Mouse (Mus musculus) liver, embryonic 11.5 days (tissue): Measurements from ENCODE around the gene C1qtnf5. TPM values are rescaled to one million over a fixed set of nuclear protein-coding genes. Genes with fewer than 3 reads are reported as not detected.

Experiments used
- ATAC-seq: fragments of 200-750 bp; cut with Nextera tagmentation; replicated peaks from 2 replicates; pipeline ENCODE4 v1.8.0; 2017; ENCODE audit warnings: moderate number of reproducible peaks, mild to moderate bottlenecking, moderate TSS enrichment, moderate library complexity; ENCODE audit not compliant: low FRiP score
- DNase-seq: peaks from one replicate; pipeline ENCODE4 v3.0.0-alpha.2; 2017; ENCODE audit warnings: low spot score
- H3K27ac ChIP-seq: fragments of 300-500 bp; sonication (generic); 2 replicates; pipeline ENCODE4 v1.5.1; 2014; ENCODE audit warnings: mild to moderate bottlenecking, low read depth, low read length, control low read depth
- H3K27me3 ChIP-seq: fragments of 300-500 bp; sonication (generic); replicated peaks from 2 replicates; pipeline ENCODE4 v1.6.1; 2014; ENCODE audit warnings: low read length, mixed read lengths; ENCODE audit not compliant: control insufficient read depth, insufficient read depth
- H3K36me3 ChIP-seq: fragments of 300-500 bp; sonication (generic); 2 replicates; pipeline ENCODE4 v1.6.1; 2014; ENCODE audit warnings: mild to moderate bottlenecking, low read length, moderate library complexity, mixed read lengths; ENCODE audit not compliant: control insufficient read depth, insufficient read depth
- H3K4me1 ChIP-seq: fragments of 300-500 bp; sonication (generic); replicated peaks from 2 replicates; pipeline ENCODE4 v1.6.1; 2014; ENCODE audit warnings: low read length, mixed read lengths; ENCODE audit not compliant: control insufficient read depth, insufficient read depth
- H3K4me2 ChIP-seq: fragments of 300-500 bp; sonication (generic); 2 replicates; pipeline ENCODE4 v1.6.1; 2014; ENCODE audit warnings: mild to moderate bottlenecking, control low read depth, moderate library complexity
- H3K4me3 ChIP-seq: fragments of 300-500 bp; sonication (generic); 2 replicates; pipeline ENCODE4 v1.5.1; 2014; ENCODE audit warnings: low read depth, low read length, control low read depth
- H3K9ac ChIP-seq: fragments of 300-500 bp; sonication (generic); 2 replicates; pipeline ENCODE4 v1.6.1; 2014; ENCODE audit warnings: low read depth, low read length, control low read depth
- H3K9me3 ChIP-seq: fragments of 300-500 bp; sonication (generic); 2 replicates; pipeline ENCODE4 v1.6.1; 2016; ENCODE audit warnings: low read length, inconsistent platforms, mixed read lengths; ENCODE audit not compliant: control insufficient read depth
- WGBS: fragments of 180-500 bp; shearing (Covaris S2); extraction: QIAGEN DNeasy Blood & Tissue Kit; methylation state at CpG from one replicate; pipeline ENCODE4 v1.1.7; 2014; 5-methylcytosine and 5-hydroxymethylcytosine counted together
- polyA plus RNA-seq: library from polyadenylated mRNA; unstranded; fragments of >200 nt; fragmentation: Nextera tagmentation; extraction: Ambion mirVana; gene quantifications from 2 replicates; pipeline ENCODE4 v1.2.1, GENCODE M21; 2014

Gene C1qtnf5
- polyA plus RNA-seq = 0.13 and 0.26 TPM in 2 replicates

GRCm38 (mm10) chr9:44107110-44107509 is at the start of gene C1qtnf5:
C1qtnf5 (plus strand) TSS chr9:44107245.
- H3K27me3 ChIP-seq = no peaks in the 10 kb centered on the region
- no peaks in the 10 kb centered on the region for H3K9me3 ChIP-seq
- 0 out of 2 replicates have a peak within 1 kb of the TSS, but pooled peaks have one; percentile 9 for H3K4me2 ChIP-seq
- ATAC-seq (no peak), DNase-seq (no peak)
- H3K27ac ChIP-seq = no peak within 1 kb of the TSS
- H3K4me3 ChIP-seq = no peak within 1 kb of the TSS
- 72% methylated on average over 8 of the region's 8 CpGs for WGBS
- no peak within 1 kb of the TSS for H3K9ac ChIP-seq
- peaks cover 11% of the 10 kb centered on the region for H3K36me3 ChIP-seq
- H3K4me1 ChIP-seq = peaks cover 38% of the 10 kb centered on the region

GRCm38 (mm10) chr9:44058606-44059005 is 48.4 kb upstream of the C1qtnf5 start:
- ATAC-seq (no peak), DNase-seq (no peak)
- H3K4me1 ChIP-seq = no peaks in the 10 kb centered on the region
- 75% methylated on average over 6 of the region's 6 CpGs for WGBS
- H3K4me2 ChIP-seq = no peak overlapping the region
- H3K27me3 ChIP-seq = no peaks in the 10 kb centered on the region
- no peaks in the 10 kb centered on the region for H3K36me3 ChIP-seq
- H3K4me3 ChIP-seq = no peak overlapping the region
- no peak overlapping the region for H3K9ac ChIP-seq
- no peaks in the 10 kb centered on the region for H3K9me3 ChIP-seq
- H3K27ac ChIP-seq = no peak overlapping the region

GRCm38 (mm10) chr9:44065177-44065576 is 41.9 kb upstream of the C1qtnf5 start:
- Histone ChIP-seq H3K9ac (no peak overlapping the region), H3K4me2 (no peak overlapping the region), H3K4me3 (no peak overlapping the region), H3K36me3 (no peaks in the 10 kb centered on the region), H3K27me3 (peaks cover 1% of the 10 kb centered on the region; the same call in 1 of the 2 replicates), H3K4me1 (peaks cover 11% of the 10 kb centered on the region), H3K9me3 (no peaks in the 10 kb centered on the region), H3K27ac (no peak overlapping the region)
- ATAC-seq (no peak), DNase-seq (no peak)
- 44% methylated on average over 1 of the region's 1 CpGs for WGBS

DNA sequence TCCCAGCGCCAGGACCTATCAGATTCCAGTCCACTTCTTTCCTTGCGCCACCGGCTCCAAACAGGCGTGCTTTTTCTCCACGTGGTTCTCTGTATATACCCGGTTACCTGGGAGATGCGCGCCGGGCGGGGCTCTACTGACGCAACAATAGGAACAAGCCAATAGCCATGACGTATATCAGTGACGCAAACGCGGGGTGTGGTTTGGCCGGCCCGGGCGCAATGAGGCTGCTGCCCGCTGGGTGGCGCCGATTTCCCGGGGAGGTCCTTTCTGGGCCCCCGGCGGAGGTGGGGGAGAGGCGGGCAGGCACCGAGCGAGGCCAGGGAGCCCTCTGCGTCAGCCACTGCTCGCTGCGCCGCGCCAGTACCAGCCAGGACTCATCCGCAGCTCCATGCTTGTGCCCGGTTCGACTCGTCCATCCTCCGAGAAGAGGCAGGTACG is 40.2 kb upstream of the C1qtnf5 start, which contains the start of gene Usp2:
TSS of gene Usp2 (plus strand) at position 237 of the 441 bp plus-strand sequence.
- Histone ChIP-seq H3K27ac (no peak within 1 kb of the TSS), H3K4me2 (peak within 1 kb of the TSS; percentile 98), H3K9ac (peak within 1 kb of the TSS; percentile 58), H3K36me3 (no peaks in the 10 kb centered on the region), H3K9me3 (no peaks in the 10 kb centered on the region), H3K27me3 (peaks cover 6% of the 10 kb centered on the region; the same call in 1 of the 2 replicates), H3K4me1 (peaks cover 13% of the 10 kb centered on the region), H3K4me3 (peak within 1 kb of the TSS; percentile 58)
- DNase-seq = peak; percentile 99
- WGBS = under 1% methylated on average over 38 of the region's 38 CpGs
- peak; percentile 95 for ATAC-seq

- Histone ChIP-seq H3K27me3 (peaks cover 6% of the 10 kb centered on the region; the same call in 1 of the 2 replicates), H3K27ac (no peak overlapping the region), H3K36me3 (no peaks in the 10 kb centered on the region), H3K9ac (peak overlapping the region; percentile 58), H3K9me3 (no peaks in the 10 kb centered on the region), H3K4me1 (peaks cover 13% of the 10 kb centered on the region), H3K4me2 (peak overlapping the region; percentile 98), H3K4me3 (peak overlapping the region; percentile 58)
- WGBS = 11% methylated on average over 15 of the region's 15 CpGs
- no peak for DNase-seq
- ATAC-seq = peak; percentile 38
These were observed 39.6 kb upstream of the C1qtnf5 start for GRCm38 (mm10) chr9:44067241-44067959.

- 62% methylated on average over 6 of the region's 6 CpGs for WGBS
- Histone ChIP-seq H3K4me3 (no peak overlapping the region), H3K9ac (peak overlapping the region; percentile 58; the same call in 1 of the 2 replicates), H3K27me3 (peaks cover 9% of the 10 kb centered on the region; the same call in 1 of the 2 replicates), H3K4me1 (peaks cover 13% of the 10 kb centered on the region), H3K9me3 (no peaks in the 10 kb centered on the region), H3K27ac (no peak overlapping the region), H3K36me3 (no peaks in the 10 kb centered on the region), H3K4me2 (peak overlapping the region; percentile 98)
- ATAC-seq (no peak), DNase-seq (no peak)
These were observed 39.1 kb upstream of the C1qtnf5 start for GRCm38 (mm10) chr9:44067960-44068330.

DNA sequence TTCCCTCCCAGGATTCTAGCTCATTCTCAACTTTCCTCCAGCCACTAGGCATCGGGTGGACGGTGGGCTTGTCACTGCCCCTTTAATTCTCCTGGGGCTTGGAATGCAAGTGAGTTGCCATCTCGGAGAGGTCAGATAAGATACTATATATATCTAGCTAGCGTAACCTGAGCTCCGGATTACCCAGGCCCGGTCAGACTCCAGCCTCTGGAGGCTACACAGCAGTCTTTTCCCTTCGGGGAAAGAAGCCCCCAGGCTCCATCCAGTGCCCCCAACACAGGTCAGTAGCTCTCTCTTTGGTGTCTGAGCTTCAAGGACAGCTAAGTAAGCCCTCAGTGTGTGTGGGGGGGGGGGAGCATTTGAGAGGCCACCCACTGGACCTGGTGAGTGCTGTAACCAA is 37.8 kb upstream of the C1qtnf5 start:
- WGBS = 12% methylated on average over 7 of the region's 7 CpGs
- H3K4me1 ChIP-seq = peaks cover 13% of the 10 kb centered on the region
- no peak overlapping the region for H3K27ac ChIP-seq
- H3K9ac ChIP-seq = no peak overlapping the region
- no peak overlapping the region for H3K4me3 ChIP-seq
- H3K4me2 ChIP-seq = no peak overlapping the region
- no peaks in the 10 kb centered on the region for H3K9me3 ChIP-seq
- peaks cover 9% of the 10 kb centered on the region; the same call in 1 of the 2 replicates for H3K27me3 ChIP-seq
- H3K36me3 ChIP-seq = no peaks in the 10 kb centered on the region
- ATAC-seq (no peak), DNase-seq (no peak)

GRCm38 (mm10) chr9:44070113-44070843 is 36.8 kb upstream of the C1qtnf5 start:
- peaks cover 13% of the 10 kb centered on the region for H3K4me1 ChIP-seq
- H3K9ac ChIP-seq = no peak overlapping the region

More at GRCm38 (mm10) chr9:44070113-44070843, 36.8 kb upstream of the C1qtnf5 start:
- WGBS = 61% methylated on average over 14 of the region's 14 CpGs
- Histone ChIP-seq H3K4me2 (no peak overlapping the region), H3K4me3 (no peak overlapping the region), H3K27ac (no peak overlapping the region), H3K9me3 (no peaks in the 10 kb centered on the region), H3K27me3 (peaks cover 9% of the 10 kb centered on the region; the same call in 1 of the 2 replicates), H3K36me3 (no peaks in the 10 kb centered on the region)
- DNase-seq = no peak
- no peak for ATAC-seq
